Mouse (Mus musculus) ES-E14 (cell line): ENCODE measurements at regions not wholly inside any gene's neighbourhood (a gene's known extent, or its start where the extent isn't known, plus 50 kb on each side); places are given as distances from the start of the nearest gene placed in this dataset.

Experiments
- CHD2 ChIP-seq: IDR thresholded peaks from 2 replicates; pipeline ENCODE4 v1.6.1; 2014; ENCODE audit warnings: mild to moderate bottlenecking, low read depth, low read length, inconsistent platforms
- MAFK ChIP-seq: IDR thresholded peaks from 2 replicates; pipeline ENCODE4 v1.6.1; 2014; ENCODE audit warnings: mild to moderate bottlenecking, low read depth, low read length, inconsistent platforms; ENCODE audit not compliant: insufficient read depth

- no peak for TF ChIP-seq CHD2
- no peak for TF ChIP-seq MAFK
Observed at GRCm38 (mm10) chr10:46403883-46404282, 826.3 kb downstream of the Hace1 start.
